Mouse (Mus musculus) neural tube, embryonic 14.5 days (tissue): Measurements from ENCODE around the gene Snx9. TPM values are rescaled to one million over a fixed set of nuclear protein-coding genes. Genes with fewer than 3 reads are reported as not detected.

ENCODE experiments used
- ATAC-seq: fragments of 200-750 bp; cut with Nextera tagmentation; 2 replicates; pipeline ENCODE4 v1.8.0; 2017; ENCODE audit warnings: low read depth, mild to moderate bottlenecking, moderate TSS enrichment, moderate library complexity
- H3K27ac ChIP-seq: fragments of 300-500 bp; sonication (generic); 2 replicates; pipeline ENCODE4 v1.5.1; 2014; ENCODE audit warnings: low read depth, mild to moderate bottlenecking, control low read depth, low read length, moderate library complexity, mixed read lengths
- H3K27me3 ChIP-seq: fragments of 300-500 bp; sonication (generic); 2 replicates; pipeline ENCODE4 v1.6.1; 2014; ENCODE audit warnings: low read length; ENCODE audit not compliant: control insufficient read depth, insufficient read depth
- H3K36me3 ChIP-seq: fragments of 300-500 bp; sonication (generic); 2 replicates; pipeline ENCODE4 v1.6.1; 2014; ENCODE audit warnings: low read length, mixed read lengths; ENCODE audit not compliant: control insufficient read depth, insufficient read depth
- H3K4me1 ChIP-seq: fragments of 300-500 bp; sonication (generic); 2 replicates; pipeline ENCODE4 v1.6.1; 2014; ENCODE audit warnings: low read length; ENCODE audit not compliant: control insufficient read depth, insufficient read depth
- H3K4me2 ChIP-seq: fragments of 300-500 bp; sonication (generic); 2 replicates; pipeline ENCODE4 v1.6.1; 2014; ENCODE audit warnings: mild to moderate bottlenecking, low read depth, low read length, control low read depth
- H3K4me3 ChIP-seq: fragments of 300-500 bp; sonication (generic); 2 replicates; pipeline ENCODE4 v1.5.1; 2014; ENCODE audit warnings: low read depth, low read length, control low read depth, mixed read lengths
- H3K9ac ChIP-seq: fragments of 300-500 bp; sonication (generic); replicated peaks from 2 replicates; pipeline ENCODE4 v1.6.1; 2014; ENCODE audit warnings: low read depth, mild to moderate bottlenecking, control low read depth, low read length, mixed read lengths
- H3K9me3 ChIP-seq: fragments of 300-500 bp; sonication (generic); 2 replicates; pipeline ENCODE4 v1.6.1; 2016; ENCODE audit warnings: low read length; ENCODE audit not compliant: control insufficient read depth
- WGBS: fragments of 180-500 bp; shearing (Covaris S2); extraction: QIAGEN DNeasy Blood & Tissue Kit; methylation state at CpG from one replicate; pipeline ENCODE4 v1.1.7; 2014; 5-methylcytosine and 5-hydroxymethylcytosine counted together
- polyA plus RNA-seq: library from polyadenylated mRNA; unstranded; fragments of >200 nt; fragmentation: Nextera tagmentation; extraction: Ambion mirVana; gene quantifications from 2 replicates; pipeline ENCODE4 v1.2.1, GENCODE M21; 2014

Snx9 gene
- polyA plus RNA-seq, 1 experiment from 2014 or later, result 6.1 TPM

GRCm38 (mm10) chr17:5976221-5977055 lies 135.3 kb downstream of the Snx9 start:
- no peak for ATAC-seq
- Histone ChIP-seq H3K36me3 (no peaks in the 10 kb centered on the region), H3K27ac (no peak overlapping the region), H3K4me3 (no peak overlapping the region), H3K9ac (no peak overlapping the region), H3K27me3 (no peaks in the 10 kb centered on the region), H3K4me1 (peaks cover 6% of the 10 kb centered on the region; the same call in 1 of the 2 replicates), H3K9me3 (no peaks in the 10 kb centered on the region), H3K4me2 (no peak overlapping the region)
- 87% methylated on average over 20 of the region's 20 CpGs for WGBS

GRCm38 (mm10) chr17:5977056-5977920 lies 136.2 kb downstream of the Snx9 start:
- H3K4me1 ChIP-seq, result peaks cover 6% of the 10 kb centered on the region; the same call in 1 of the 2 replicates
- H3K4me2 ChIP-seq, result no peak overlapping the region
- ATAC-seq, result no peak

DNA sequence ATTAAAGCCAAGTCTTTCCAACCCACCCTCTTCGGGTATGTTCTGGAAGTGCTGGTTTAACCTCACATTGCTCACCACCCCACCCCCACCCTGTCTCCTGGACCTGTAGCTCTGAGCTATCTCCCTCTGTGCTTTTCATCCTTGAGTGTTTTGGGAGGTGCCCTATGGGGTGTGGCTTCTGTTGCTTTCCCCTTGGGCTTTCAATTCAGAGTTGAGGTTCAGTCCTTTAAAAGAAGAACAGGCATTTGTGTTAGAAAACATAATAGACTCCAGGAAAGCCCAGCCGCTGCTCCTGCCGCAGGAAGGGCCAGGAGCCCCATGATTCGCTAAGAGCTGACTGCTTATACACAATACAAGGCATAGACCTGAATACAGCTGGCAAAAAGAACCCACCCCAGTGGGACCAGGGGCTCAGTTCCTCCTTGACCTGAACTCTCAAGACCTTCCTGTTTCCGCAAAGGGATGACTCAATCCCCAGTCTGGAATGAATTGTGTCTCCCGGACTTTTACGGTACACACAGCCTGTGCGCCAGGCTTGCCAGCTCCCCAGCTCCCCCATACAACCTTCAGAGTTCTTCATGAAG lies 136.9 kb downstream of the Snx9 start:
- H3K4me2 ChIP-seq, result no peak overlapping the region
- no peaks in the 10 kb centered on the region for H3K27me3 ChIP-seq
- no peaks in the 10 kb centered on the region for H3K9me3 ChIP-seq
- no peaks in the 10 kb centered on the region for H3K36me3 ChIP-seq
- H3K4me3 ChIP-seq, result no peak overlapping the region
- no peak overlapping the region for H3K9ac ChIP-seq
- H3K4me1 ChIP-seq, result peaks cover 6% of the 10 kb centered on the region; the same call in 1 of the 2 replicates
- no peak for ATAC-seq
- no peak overlapping the region for H3K27ac ChIP-seq
- WGBS, result 69% methylated on average over 8 of the region's 8 CpGs

More at GRCm38 (mm10) chr17:5977056-5977920, 136.2 kb downstream of the Snx9 start:
- Histone ChIP-seq H3K27me3 (no peaks in the 10 kb centered on the region), H3K9me3 (no peaks in the 10 kb centered on the region), H3K27ac (no peak overlapping the region), H3K4me3 (no peak overlapping the region), H3K36me3 (no peaks in the 10 kb centered on the region), H3K9ac (no peak overlapping the region)
- WGBS, result 61% methylated on average over 16 of the region's 16 CpGs

GRCm38 (mm10) chr17:5978505-5979077 lies 137.5 kb downstream of the Snx9 start:
- no peaks in the 10 kb centered on the region for H3K9me3 ChIP-seq
- no peaks in the 10 kb centered on the region for H3K36me3 ChIP-seq
- H3K4me1 ChIP-seq, result peaks cover 6% of the 10 kb centered on the region; the same call in 1 of the 2 replicates
- no peak overlapping the region for H3K27ac ChIP-seq
- no peaks in the 10 kb centered on the region for H3K27me3 ChIP-seq
- no peak overlapping the region for H3K4me2 ChIP-seq
- no peak overlapping the region for H3K9ac ChIP-seq
- no peak overlapping the region for H3K4me3 ChIP-seq
- WGBS, result 76% methylated on average over 10 of the region's 10 CpGs
- no peak for ATAC-seq

DNA sequence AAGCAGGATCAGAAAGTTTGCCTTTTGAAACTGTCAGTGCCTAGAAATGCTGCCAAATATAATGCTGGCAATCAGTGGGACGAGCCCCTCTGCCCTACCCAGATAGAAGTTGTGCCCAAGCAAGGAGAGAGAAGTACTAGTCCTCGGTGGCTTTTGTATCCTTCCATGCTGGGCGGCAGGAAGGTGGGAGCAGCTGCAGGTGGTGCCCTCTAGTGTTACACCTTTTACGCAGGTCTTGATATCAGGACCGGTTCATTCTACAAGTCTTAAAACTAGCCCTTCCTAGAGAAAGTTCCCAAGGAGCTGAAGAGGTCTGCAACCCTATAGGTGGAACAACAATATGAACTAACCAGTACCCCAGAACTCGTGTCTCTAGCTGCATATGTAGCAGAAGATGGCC lies 139.7 kb downstream of the Snx9 start:
- Histone ChIP-seq H3K4me3 (no peak overlapping the region), H3K4me1 (no peaks in the 10 kb centered on the region; the same call in 1 of the 2 replicates), H3K9me3 (no peaks in the 10 kb centered on the region), H3K27ac (no peak overlapping the region), H3K9ac (no peak overlapping the region), H3K36me3 (no peaks in the 10 kb centered on the region), H3K27me3 (no peaks in the 10 kb centered on the region), H3K4me2 (no peak overlapping the region)
- WGBS, result 48% methylated on average over 6 of the region's 6 CpGs
- ATAC-seq, result no peak

Other genes starting within 250 kb of the Snx9 start
- 1.7 and 2.2 TPM in 2 replicates for gene Synj2, start 100.0 kb downstream of the Snx9 start, polyA plus RNA-seq
- gene Serac1, start 238.4 kb downstream of the Snx9 start, polyA plus RNA-seq, result 12.6 and 13.0 TPM in 2 replicates
- 217 and 229 TPM in 2 replicates for gene Gtf2h5, start 238.5 kb downstream of the Snx9 start, polyA plus RNA-seq